Mouse (Mus musculus): ENCODE data around the gene Nkiras2.
A peak's percentile ranks its signal among the peaks of the same experiment; 100 is the strongest.
"Not testable (repeated sequence)": the region's sequence is repeated elsewhere in the genome, so short reads cannot be mapped to it uniquely, and the experiment has no call there.

Nkiras2 gene

DNA sequence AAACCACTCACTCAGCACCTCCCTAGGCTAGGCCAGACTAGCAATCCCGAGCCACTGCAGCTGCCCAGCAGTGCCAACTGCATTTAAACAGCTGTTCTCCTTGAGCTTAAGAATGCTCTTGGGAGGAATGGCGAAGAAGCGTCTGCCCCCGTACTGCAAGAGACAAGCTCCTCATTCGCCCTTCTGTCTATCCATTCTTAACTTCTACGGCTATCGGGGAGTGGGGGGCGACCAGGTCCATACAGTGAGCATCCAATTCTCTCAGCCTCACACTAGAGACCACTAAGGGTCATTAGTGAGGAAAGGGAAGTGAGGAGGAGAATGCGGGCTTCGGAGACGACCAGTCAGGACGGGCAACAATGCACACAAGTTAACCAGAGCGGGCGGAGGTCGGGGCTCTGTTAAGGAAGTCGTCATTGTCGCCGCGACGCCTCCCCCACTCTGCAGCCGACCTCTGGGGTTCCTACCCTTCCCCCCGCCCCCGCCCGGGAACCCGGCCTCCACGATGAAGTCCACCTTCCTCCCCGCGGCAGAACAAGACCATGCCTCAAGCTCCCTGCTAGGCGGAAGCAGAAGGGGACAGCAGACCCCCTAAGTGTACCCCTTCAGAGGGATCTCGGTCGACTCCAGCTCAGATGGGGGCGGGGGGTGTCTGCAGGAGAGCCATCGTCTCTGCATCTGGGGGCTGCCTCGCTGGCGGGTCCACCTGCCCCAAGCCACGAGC lies at the start of gene Nkiras2:
TSS of gene Nkiras2 (plus strand) at position 484 of the 724 bp plus-strand sequence.
- peak; percentile 31 to 43 for DNase-seq

DNA sequence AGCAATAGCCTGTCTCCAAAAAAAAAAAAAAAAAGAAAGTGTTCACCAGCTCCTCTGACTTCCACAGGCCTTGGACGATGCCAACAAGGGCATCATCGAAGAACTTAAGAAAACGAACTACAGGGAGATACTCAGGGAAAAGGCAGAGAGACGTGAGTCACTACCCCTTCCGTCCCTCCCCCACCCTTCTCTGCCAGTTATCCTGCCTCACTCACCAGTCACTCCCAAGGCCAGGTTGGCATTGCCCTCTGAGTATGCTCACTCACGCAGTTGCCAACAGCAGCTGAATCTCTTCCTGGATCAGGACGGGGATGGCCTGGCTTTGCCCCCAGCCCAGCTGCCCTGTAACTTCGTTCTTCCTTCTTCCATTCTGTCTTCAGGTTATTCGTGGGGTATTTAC lies 49.3 kb upstream of the Nkiras2 start:
- no peak for DNase-seq

DNA sequence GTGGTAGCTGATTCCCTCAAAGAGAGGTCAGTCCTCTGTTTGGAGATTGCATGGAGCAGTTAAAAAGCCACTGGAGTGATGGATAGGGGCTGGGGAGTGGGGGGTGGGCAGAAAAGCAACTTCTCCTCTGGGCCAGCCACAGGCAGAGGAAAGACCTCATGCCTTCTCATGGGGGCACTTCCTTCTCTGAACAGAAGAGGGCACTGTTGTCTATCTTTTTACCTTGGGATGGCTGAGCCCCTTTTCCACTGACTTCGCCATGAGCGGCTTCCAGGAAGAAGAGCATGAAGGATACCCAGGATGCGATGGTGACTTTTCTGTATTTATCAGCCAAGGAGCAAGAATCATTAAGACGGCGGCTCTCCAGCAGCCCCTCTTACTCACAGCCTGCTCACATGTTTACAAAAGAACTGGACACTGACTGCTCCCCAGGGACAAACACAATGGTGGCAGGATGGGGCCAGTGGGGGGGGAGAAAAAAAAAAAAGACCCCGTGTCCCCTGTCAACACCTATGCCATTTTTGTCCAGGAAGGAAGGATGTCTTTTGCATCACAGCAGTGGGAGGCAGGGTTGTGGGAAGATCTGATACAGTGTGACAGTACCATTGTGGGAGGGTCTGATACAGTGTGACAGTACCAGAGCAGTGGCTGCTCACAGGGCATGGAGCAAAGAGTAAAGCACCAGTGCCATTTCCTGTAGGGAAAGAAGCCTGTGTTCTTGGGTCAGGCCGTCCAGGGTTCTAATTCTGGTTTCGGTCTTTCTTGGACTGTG lies 48.4 kb upstream of the Nkiras2 start:
- peak; percentile 83 to 86 for DNase-seq

DNA sequence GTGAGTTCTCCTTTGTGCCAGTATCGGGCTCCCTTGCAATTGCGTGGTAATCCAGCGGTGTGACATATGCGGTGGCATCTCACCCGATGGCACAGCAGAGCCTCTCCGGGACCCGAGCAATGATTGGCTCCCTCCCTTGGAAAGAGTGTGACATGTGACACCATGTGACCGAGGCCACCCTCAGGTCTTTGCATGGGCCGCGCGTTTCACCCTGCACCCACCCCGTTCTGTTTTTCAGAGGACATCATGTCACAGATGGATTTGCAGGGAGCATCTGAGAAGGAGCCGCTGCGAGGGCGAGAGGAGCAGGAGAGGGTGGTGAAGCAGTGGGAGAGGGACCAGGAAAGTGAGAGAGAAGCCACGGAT lies 47.9 kb upstream of the Nkiras2 start:
- DNase-seq = peak; percentile 46 to 59

DNA sequence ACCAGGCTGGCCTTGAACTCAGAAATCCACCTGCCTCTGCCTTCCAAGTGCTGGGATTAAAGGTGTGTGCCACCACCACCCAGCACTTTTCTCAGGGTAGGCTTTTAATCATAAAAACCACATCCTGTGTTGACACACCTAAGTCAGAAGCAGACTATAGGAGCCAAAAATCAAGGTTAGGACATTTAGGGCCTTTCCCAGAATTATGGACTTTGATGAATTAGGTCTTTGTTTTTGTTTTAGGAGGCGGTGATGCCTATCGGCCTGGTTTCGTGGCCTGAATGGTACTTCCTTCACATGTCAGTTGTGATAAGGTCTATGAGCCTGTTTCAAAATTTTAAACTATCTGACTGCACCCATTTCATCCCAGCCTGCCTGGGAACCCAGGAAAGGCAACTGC lies 44.9 kb upstream of the Nkiras2 start:
- DNase-seq = no peak

DNA sequence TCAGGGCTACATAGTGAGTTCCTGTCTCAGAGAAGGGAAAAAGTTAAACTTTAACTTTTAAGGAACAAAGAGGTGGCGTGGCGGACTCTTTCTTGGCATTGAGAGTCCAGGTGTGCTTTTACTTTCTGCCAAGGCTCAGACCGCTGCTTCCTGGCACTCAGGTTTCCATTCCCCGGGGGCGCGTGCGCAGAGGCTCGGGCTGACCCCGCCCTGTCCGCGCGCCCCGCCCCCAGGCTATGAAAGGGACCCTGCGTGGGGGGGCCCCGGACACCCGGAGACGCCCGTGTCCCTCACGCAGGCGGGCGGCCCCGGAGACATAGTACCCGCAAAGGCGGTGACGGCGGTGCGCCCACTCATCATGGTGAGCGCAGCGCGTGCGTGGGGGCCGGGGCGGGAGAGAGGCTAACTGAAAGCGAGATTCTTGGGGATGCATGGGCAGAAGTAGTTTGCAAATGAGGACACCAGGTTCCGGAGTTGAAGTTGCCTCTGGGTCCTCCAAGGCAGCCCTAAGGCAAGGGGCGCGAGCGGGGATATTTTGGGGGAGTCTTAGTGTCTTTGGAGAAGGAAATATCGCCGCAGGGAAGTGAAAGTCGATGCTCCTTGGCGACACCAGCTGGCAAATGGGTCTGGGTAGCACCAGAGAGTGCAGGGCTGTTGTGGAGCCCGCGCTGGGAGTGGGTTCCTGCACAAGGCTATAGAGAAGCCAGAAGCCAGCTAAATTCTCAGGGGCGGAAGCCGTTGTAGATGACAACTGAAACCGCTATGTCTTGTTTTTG lies 44.1 kb upstream of the Nkiras2 start, which contains the start of gene Cnp:
TSS of gene Cnp (plus strand) at position 197 of the 776 bp plus-strand sequence.
- peak; percentile 59 to 74 for DNase-seq

DNA sequence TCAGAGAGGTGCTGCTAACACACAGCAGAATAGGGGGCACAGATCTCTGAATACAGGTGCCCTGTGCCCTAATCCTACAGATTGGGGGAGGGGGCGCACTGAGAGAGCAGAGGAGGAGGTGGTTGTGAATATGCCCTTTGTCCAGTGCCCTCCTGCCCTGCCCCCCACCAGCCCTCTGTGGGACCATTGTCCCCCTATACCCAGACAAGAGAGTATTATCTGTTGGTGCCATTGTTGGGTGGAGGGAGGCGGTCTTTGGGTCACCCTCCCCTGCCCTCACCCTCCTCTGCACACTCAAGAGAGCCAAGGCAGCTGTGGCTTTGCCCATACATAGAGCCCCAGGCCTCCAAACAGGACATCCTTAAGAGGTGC lies 43.6 kb upstream of the Nkiras2 start:
- peak; percentile 40 to 43 for DNase-seq

DNA sequence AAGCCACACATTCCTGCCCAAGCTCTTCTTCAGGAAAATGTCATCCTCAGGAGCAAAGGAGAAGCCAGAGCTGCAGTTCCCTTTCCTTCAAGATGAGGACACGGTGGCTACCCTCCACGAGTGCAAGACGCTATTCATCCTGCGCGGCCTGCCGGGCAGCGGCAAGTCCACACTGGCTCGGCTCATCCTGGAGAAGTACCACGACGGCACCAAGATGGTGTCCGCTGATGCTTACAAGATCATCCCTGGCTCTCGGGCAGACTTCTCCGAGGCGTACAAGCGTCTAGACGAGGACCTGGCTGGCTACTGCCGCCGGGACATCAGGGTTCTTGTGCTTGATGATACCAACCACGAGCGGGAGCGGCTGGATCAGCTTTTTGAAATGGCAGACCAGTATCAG lies 42.8 kb upstream of the Nkiras2 start:
- no peak for DNase-seq

DNA sequence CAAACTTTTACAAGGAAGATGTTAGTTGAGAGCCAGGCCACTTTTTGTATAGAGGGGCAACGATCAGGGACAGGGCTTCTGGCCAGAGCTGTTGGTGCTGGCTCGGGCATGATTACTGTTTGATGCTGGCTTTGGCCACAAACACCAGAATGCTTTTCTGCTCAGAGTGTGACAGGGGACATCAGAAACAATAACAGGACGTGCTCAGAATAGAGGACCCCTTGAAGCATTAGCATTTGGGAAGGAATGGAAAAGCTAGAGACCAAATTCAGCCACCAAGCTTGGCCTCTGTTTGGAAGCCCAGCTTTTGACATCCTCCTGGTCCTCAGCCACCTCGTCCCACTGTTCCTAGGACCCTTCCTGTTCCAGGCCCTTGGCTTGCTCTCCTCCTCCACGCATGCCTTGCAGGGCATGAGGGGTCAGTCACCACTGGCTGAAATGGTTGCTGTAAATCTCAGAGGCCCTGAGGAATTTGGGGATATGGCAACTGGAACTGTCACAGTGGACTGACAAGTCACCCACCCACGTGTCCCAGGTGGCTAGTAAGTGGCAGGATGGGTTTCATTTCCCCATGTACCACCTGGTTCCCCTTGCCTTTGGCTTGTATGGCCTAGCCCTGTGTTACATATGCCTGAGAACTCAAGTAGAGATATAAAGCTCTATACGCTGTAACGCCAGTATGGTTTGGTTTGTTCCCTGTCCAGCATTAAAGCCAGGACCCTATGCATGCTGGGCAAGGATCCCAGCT lies 41.0 kb upstream of the Nkiras2 start:
- no peak for DNase-seq

DNA sequence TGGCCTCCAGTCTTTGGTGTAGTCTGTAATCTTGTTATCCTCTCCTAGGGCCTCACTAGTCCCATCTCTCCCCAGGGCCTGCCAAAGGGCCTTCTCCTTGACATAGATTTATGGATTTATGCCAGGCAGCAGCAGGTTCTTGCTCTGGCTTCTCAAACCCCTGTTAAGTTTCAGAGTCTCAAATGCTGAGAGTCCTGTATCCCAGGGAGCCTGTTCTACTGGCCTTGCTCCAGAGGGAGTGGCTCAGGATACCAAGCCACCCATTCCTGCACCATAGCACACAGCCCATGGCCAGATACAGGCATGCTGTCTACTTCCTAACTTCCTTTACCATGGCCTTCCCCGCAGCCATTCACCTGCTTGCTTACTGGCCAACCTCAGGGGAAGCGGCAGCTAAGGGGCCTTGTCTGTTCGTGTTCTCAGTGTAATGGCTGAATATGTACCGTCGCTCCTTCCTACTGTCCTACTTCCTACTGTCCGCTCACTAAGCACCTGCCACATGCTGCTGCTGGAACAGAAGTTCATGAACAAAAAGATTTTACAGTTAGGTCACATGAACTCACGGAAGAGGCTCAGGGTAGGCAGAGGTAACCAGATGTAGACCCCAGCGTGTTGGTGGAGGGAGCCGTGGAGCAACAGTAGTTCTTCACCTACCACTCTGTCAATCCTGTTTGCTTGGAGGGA lies 39.8 kb upstream of the Nkiras2 start:
- DNase-seq = no peak

DNA sequence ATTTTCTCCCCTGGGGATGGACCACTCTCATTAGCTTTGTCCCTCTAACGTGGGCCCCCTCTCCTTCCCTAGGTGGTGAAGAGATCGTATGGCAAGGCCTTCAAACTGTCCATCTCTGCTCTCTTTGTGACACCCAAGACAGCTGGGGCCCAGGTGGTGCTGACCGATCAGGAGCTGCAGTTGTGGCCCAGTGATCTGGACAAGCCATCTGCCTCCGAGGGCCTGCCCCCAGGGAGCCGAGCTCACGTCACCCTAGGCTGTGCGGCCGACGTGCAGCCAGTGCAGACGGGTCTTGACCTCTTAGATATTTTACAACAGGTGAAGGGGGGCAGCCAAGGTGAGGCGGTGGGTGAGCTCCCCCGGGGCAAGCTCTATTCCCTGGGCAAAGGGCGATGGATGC lies 38.8 kb upstream of the Nkiras2 start:
- no peak for DNase-seq

DNA sequence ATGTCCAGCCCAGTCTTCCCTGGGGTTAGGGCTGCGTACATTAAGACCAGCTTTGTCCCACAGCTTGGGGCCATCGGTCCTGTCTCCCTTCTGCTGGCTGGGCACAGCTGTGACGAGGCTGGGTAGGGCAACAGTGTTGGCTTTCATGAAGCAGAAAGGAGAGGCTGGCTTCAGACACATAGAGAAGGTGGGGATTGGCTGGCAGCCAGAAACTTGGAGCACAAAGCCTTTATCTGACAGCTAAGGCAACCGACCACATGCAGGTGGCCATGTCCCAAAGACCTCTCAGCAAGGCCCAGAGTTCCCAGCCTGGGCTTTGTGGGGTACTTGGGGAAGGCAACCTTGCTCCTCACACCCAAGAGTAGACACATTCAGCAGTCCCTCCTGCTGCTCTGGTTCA lies 37.3 kb upstream of the Nkiras2 start:
- peak; percentile 41 to 42 for DNase-seq

DNA sequence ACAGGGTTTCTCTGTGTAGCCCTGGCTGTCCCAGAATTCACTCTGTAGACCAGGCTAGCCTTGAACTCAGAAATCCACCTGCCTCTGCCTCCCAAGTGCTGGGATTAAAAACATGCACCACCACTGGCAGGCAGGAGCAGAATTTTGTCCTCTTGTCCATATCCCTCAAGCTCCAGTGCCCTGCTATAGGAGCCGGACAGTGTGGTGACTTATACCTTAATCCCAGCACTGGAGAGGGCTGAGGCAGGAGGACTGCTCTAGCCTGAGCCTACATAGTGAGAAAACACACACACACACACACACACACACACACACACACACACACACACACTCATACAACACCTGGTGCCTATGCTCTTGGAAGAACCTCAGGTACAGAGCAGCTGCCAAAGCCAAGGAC lies 36.6 kb upstream of the Nkiras2 start:
- not testable (repeated sequence) for DNase-seq

DNA sequence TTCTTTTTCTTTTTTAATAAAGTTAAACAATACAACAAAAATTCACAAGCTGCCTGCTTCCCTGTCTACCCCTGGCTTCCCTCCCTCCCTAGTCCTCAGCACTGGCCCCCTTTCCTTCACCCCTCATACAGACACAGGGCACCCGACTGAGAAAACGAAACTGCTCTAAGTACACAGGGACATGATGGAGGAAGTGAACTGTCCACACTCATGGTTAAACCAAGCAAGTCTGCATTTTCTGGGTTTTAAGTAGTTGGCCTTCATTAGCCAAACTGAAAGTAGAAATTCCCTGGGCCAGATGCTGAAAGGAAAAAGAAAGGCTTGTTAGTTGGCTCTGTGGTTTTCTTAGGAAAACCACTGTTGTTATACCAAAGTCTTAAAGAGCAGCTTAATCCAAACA lies 36.2 kb upstream of the Nkiras2 start:
- DNase-seq = no peak

DNA sequence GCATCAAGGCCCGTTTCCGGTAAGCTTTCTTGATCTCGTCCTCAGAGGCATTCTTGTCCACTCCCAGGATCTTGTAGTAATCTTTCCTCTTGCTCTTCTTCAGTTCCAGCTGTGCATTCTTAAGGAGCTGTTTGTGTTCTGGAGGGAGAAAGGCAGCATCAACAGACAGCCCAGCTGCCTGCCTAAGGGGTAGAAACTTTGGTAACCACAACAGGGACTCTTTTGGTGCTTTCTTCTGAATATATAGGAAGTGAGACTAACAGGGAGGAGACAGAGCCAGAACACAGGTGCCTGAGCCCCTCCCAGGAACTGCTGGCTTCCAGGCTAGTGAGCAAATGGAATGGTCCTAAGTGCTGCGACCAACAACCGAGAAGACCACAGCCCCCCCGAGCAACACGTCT lies 34.5 kb upstream of the Nkiras2 start:
- no peak for DNase-seq

DNA sequence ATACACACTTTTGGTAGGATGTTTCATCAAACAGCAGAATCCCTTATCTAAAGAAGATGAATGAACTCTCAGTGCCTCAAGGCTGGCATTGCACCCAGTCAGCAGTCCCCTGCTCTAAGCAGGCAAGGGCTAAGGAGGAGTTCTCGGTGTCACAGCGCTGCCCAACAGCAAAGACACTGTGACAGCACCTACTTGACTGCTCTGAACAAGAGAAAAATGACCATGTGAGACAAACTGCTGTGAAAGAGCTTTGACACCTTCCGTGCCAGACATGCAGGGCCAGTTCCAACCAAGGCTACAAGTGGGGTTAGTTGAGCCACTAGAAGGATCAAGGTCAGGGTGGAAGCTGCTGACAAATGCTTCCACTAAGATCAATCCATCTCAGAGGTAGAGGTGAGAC lies 33.9 kb upstream of the Nkiras2 start:
- DNase-seq = no peak

DNA sequence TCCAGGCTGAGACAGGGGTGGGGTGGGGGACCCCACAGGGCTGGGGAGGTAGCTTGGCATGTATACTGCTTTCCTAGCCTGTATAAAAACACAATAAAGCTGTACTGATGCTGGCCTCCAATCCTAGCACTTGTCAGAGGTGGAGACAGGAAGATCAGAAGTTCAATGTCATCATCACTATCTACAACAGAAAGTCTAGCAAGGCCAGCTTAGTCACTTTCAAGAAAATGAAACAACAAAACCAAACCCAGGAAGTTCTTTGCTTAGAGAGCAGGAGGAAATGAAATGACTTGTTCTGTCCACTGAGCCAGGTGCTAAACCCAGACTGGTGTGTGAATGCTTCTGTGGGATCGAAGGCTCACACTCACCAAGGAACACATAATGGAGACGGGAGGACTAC lies 30.6 kb upstream of the Nkiras2 start:
- no peak for DNase-seq

DNA sequence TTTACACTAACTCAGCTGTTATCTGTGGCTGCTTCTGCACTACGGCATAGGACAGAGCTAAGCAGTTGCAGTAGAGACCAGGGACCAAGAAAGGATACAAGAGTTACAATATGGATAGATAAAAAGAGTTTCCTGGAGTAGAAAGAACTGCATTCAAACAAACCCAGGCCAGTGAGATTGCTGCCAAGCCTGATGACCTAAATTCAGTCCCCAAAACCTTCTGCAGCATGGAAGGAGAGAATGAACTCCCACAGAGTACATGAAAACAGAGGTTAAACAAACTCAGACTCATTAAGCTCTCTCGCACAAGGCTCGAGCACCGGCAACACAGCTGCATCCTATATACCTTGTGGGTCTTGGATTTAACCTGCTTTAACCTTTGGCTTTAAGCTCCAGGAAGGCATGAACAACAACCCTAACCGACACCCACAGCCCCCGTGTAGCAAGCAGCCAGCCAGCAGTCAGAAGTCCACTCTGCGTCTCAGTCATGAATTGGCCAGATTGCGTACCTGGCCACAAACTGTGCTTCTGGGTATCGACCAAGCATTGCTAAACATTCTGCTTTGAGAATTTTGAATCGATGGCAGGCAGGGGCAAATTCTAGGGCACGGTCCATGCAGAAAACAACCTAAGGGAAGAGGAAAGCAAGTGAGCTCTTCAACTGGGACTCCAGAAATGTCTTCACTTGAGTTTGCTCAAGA lies 26.5 kb upstream of the Nkiras2 start:
- peak; percentile 51 to 55 for DNase-seq

DNA sequence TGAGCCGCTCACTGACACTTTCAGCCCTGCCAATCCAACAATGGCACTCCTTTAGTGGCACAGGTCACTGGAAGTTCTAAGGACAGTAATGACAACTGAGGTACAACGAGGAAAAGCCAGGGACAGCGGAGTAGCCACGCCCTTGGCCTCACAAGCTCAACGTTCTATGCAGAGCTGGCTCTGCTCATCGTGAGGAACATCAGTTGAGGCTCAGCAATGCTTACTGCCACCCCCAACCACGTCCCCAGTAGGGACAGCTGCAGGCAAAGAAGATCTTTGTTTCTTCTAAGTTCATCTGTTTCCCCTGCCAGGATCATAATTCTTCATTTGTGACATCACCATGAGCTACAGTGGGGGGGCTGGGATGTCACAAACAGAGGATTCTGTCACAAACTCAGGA lies 24.4 kb upstream of the Nkiras2 start:
- no peak for DNase-seq

DNA sequence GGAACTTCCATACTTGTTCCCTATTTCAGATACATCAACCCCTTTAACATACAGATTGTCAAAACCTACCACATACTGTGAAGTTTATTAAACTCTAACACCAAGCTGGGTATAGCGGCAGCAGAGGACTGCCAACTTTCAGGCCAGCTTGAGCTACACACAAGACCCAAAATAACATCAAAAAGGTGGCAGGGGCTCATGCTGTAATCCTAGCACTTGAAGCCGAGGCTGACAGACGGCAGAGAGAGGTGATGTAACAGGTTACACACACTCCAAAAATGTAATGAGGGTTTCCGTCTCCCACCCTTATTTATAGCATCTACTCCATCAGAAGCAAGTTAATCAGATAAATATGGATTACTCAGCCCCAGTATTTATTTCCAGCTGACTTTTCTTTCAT lies 23.5 kb upstream of the Nkiras2 start:
- no peak for DNase-seq

DNA sequence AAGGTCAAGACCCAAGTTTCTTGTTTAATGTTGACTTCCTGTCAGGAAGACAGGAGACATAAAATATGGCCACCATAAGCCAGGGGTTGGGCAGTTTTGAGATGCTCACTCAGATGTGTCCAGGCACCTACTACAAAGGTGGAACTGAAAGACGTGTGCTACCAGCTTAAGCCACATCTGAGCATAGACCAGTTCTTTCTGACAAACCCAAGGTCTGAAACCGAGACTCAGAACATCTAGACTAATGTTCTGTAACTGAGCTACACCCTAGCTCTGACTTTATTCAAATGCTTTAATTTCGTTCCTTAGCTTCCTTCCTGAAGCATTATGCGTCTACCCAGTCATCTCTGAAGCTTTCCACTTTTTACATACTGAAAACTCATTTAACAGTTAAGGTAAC lies 21.0 kb upstream of the Nkiras2 start:
- DNase-seq = no peak

DNA sequence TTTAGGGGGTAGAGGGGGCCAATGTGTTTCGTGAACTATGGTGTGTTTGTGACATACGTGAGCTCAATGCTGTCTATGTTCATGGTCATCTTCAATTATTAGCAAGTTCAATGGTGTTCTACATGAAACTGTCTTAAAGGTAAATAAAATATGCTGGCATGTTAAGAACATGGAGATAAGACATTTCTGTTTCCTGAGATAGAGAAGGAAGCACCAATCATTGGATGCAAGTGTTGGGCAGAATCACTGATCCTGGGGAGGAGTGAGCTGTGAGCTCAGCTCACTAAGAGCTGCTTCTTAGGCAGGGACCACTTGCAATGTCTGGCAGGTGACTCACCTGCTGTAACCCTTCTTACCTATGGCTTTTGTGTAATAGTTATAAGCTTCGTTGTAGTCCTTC lies 17.7 kb upstream of the Nkiras2 start:
- DNase-seq = no peak

Measured in cerebellum, adult 18-20 months (tissue).